Mouse (Mus musculus) thymus, adult 2 months (tissue): ENCODE measurements around the gene Cldn11. TPM values are rescaled to one million over a fixed set of nuclear protein-coding genes. Genes with fewer than 3 reads are reported as not detected.

Experiments
- DNase-seq: peaks from one replicate; pipeline ENCODE4 v3.0.0; 2021
- H3K27ac ChIP-seq: fragments of 200-500 bp; 2 replicates; pipeline ENCODE4 v1.5.1; 2012; ENCODE audit warnings: low read length, control low read depth; ENCODE audit not compliant: control insufficient read depth, insufficient read depth
- H3K27me3 ChIP-seq: fragments of 200-500 bp; 2 replicates; pipeline ENCODE4 v1.6.1; 2012; ENCODE audit warnings: mild to moderate bottlenecking, low read length, moderate library complexity, mixed read lengths; ENCODE audit not compliant: control insufficient read depth, insufficient read depth
- H3K36me3 ChIP-seq: fragments of 200-500 bp; 2 replicates; pipeline ENCODE4 v1.6.1; 2012; ENCODE audit warnings: mild to moderate bottlenecking, low read length, moderate library complexity; ENCODE audit not compliant: control insufficient read depth, insufficient read depth
- H3K4me1 ChIP-seq: fragments of 200-500 bp; replicated peaks from 2 replicates; pipeline ENCODE4 v1.6.1; 2012; ENCODE audit warnings: low read length; ENCODE audit not compliant: control insufficient read depth, insufficient read depth
- H3K4me3 ChIP-seq: fragments of 200-500 bp; 2 replicates; pipeline ENCODE4 v1.5.1; 2012; ENCODE audit warnings: mild to moderate bottlenecking, low read length, control low read depth, moderate library complexity; ENCODE audit not compliant: control insufficient read depth, insufficient read depth
- CTCF ChIP-seq: fragments of 200-500 bp; IDR thresholded peaks from 2 replicates; pipeline ENCODE4 v1.5.1; 2012; ENCODE audit warnings: mild to moderate bottlenecking, control low read depth, low read length, moderate library complexity, borderline replicate concordance; ENCODE audit not compliant: control insufficient read depth, poor library complexity, insufficient read depth; ENCODE audit errors: extremely low read depth
- POLR2A ChIP-seq: fragments of 200-500 bp; IDR thresholded peaks from 2 replicates; pipeline ENCODE4 v1.6.1; 2012; ENCODE audit warnings: mild to moderate bottlenecking, low read length, control low read depth, moderate library complexity; ENCODE audit not compliant: control insufficient read depth, poor library complexity, insufficient read depth; ENCODE audit errors: extremely low read depth
- WGBS: fragments of 180-500 bp; shearing (Covaris S2); methylation state at CpG from one replicate; pipeline ENCODE4 v1.1.7; 2018; 5-methylcytosine and 5-hydroxymethylcytosine counted together
- polyA plus RNA-seq: library from polyadenylated mRNA; depleted of rRNA; stranded (reverse); fragments of >200 nt; gene quantifications from 2 replicates; pipeline ENCODE4 v1.2.3, GENCODE M21; 2012; rRNA removed

Gene Cldn11
- 1.5 TPM in 2 replicates for polyA plus RNA-seq

GRCm38 (mm10) chr3:31149706-31150105 is at the start of gene Cldn11:
Cldn11 (plus strand) TSS chr3:31149920.
- DNase-seq: peak; percentile 23

GRCm38 (mm10) chr3:31100026-31100425 is 49.7 kb upstream of the Cldn11 start:
- Histone ChIP-seq H3K27ac (no peak overlapping the region), H3K4me3 (no peak overlapping the region), H3K36me3 (no peaks in the 10 kb centered on the region), H3K27me3 (no peaks in the 10 kb centered on the region), H3K4me1 (peaks cover 15% of the 10 kb centered on the region)
- no peak for TF ChIP-seq POLR2A
- TF ChIP-seq CTCF: no peak
- no peak for DNase-seq
- WGBS: 89% methylated on average over 5 of the region's 5 CpGs

More at GRCm38 (mm10) chr3:31149706-31150105, at the start of gene Cldn11:
- Histone ChIP-seq H3K27ac (no peak within 1 kb of the TSS), H3K4me1 (peaks cover 10% of the 10 kb centered on the region; the same call in 1 of the 2 replicates), H3K27me3 (peaks cover 7% of the 10 kb centered on the region; the same call in 1 of the 2 replicates), H3K4me3 (no peak within 1 kb of the TSS), H3K36me3 (no peaks in the 10 kb centered on the region)
- TF ChIP-seq CTCF: no peak
- no peak for TF ChIP-seq POLR2A
- WGBS: 2% methylated on average over 31 of the region's 33 CpGs

- TF ChIP-seq CTCF (no peak), POLR2A (no peak)
- H3K4me1 ChIP-seq: peaks cover 11% of the 10 kb centered on the region
- H3K4me3 ChIP-seq: no peak overlapping the region
- H3K27ac ChIP-seq: no peak overlapping the region
- no peak for DNase-seq
- no peaks in the 10 kb centered on the region for H3K27me3 ChIP-seq
- H3K36me3 ChIP-seq: no peaks in the 10 kb centered on the region
- 97% methylated on average over 3 of the region's 3 CpGs for WGBS
Observed at GRCm38 (mm10) chr3:31100802-31101201, 48.9 kb upstream of the Cldn11 start.

GRCm38 (mm10) chr3:31104936-31105335 is 44.8 kb upstream of the Cldn11 start:
- Histone ChIP-seq H3K27me3 (no peaks in the 10 kb centered on the region), H3K27ac (no peak overlapping the region), H3K4me1 (peaks cover 6% of the 10 kb centered on the region; the same call in 1 of the 2 replicates), H3K36me3 (no peaks in the 10 kb centered on the region), H3K4me3 (no peak overlapping the region)
- no peak for DNase-seq
- no peak for TF ChIP-seq CTCF
- 70% methylated on average over 6 of the region's 6 CpGs for WGBS

- Histone ChIP-seq H3K36me3 (no peaks in the 10 kb centered on the region), H3K4me1 (peaks cover 6% of the 10 kb centered on the region; the same call in 1 of the 2 replicates), H3K27ac (no peak overlapping the region), H3K4me3 (no peak overlapping the region), H3K27me3 (no peaks in the 10 kb centered on the region)
- TF ChIP-seq CTCF (no peak), POLR2A (no peak)
- 91% methylated on average over 6 of the region's 6 CpGs for WGBS
- no peak for DNase-seq
Observed at GRCm38 (mm10) chr3:31106597-31106996, 43.1 kb upstream of the Cldn11 start.

- DNase-seq: no peak
- no peak overlapping the region for H3K27ac ChIP-seq
- TF ChIP-seq CTCF (no peak), POLR2A (no peak)
- WGBS: 95% methylated on average over 4 of the region's 4 CpGs
- H3K27me3 ChIP-seq: no peaks in the 10 kb centered on the region
- no peak overlapping the region for H3K4me3 ChIP-seq
- H3K36me3 ChIP-seq: no peaks in the 10 kb centered on the region
- H3K4me1 ChIP-seq: peaks cover 6% of the 10 kb centered on the region; the same call in 1 of the 2 replicates
Observed at GRCm38 (mm10) chr3:31107674-31108073, 42.0 kb upstream of the Cldn11 start.

- H3K4me1 ChIP-seq: peaks cover 4% of the 10 kb centered on the region; the same call in 1 of the 2 replicates
- peaks cover 7% of the 10 kb centered on the region; the same call in 1 of the 2 replicates for H3K36me3 ChIP-seq
- 75% methylated on average over 3 of the region's 3 CpGs for WGBS
- TF ChIP-seq POLR2A: no peak
- no peak overlapping the region for H3K4me3 ChIP-seq
- no peaks in the 10 kb centered on the region for H3K27me3 ChIP-seq
- DNase-seq: no peak
- no peak overlapping the region for H3K27ac ChIP-seq
Observed at GRCm38 (mm10) chr3:31109108-31109507, 40.6 kb upstream of the Cldn11 start.
